Mouse (Mus musculus) limb, embryonic 10.5 days (tissue): ENCODE results near the gene Lipf. TPM values are rescaled to one million over a fixed set of nuclear protein-coding genes. Genes with fewer than 3 reads are reported as not detected.

Experiments used
- DNase-seq: peaks from one replicate; pipeline ENCODE4 v3.0.0-alpha.2; 2017; ENCODE audit warnings: low spot score
- H3K27ac ChIP-seq: fragments of 300-500 bp; sonication (generic); 2 replicates; pipeline ENCODE4 v1.5.1; 2016; ENCODE audit warnings: mild to moderate bottlenecking
- H3K27me3 ChIP-seq: fragments of 300-500 bp; sonication (generic); 2 replicates; pipeline ENCODE4 v1.6.1; 2016; ENCODE audit warnings: low read depth, mild to moderate bottlenecking; ENCODE audit not compliant: poor library complexity, severe bottlenecking
- H3K36me3 ChIP-seq: fragments of 300-500 bp; sonication (generic); 2 replicates; pipeline ENCODE4 v1.6.1; 2016; ENCODE audit warnings: mild to moderate bottlenecking, moderate library complexity
- H3K4me1 ChIP-seq: fragments of 300-500 bp; sonication (generic); 2 replicates; pipeline ENCODE4 v1.6.1; 2016
- H3K4me3 ChIP-seq: fragments of 300-500 bp; sonication (generic); 2 replicates; pipeline ENCODE4 v1.5.1; 2016; ENCODE audit warnings: mild to moderate bottlenecking, moderate library complexity
- H3K9me3 ChIP-seq: fragments of 300-500 bp; sonication (generic); replicated peaks from 2 replicates; pipeline ENCODE4 v1.6.1; 2016; ENCODE audit warnings: mild to moderate bottlenecking
- WGBS: fragments of 180-500 bp; shearing (Covaris S2); methylation state at CpG from one replicate; pipeline ENCODE4 v1.1.7; 2016; 5-methylcytosine and 5-hydroxymethylcytosine counted together
- polyA plus RNA-seq: library from polyadenylated mRNA; unstranded; fragments of >200 nt; fragmentation: Nextera tagmentation; extraction: Ambion mirVana; gene quantifications from 2 replicates; pipeline ENCODE4 v1.2.1, GENCODE M21; 2016

Lipf gene
- polyA plus RNA-seq: not detected in 2 replicates

DNA sequence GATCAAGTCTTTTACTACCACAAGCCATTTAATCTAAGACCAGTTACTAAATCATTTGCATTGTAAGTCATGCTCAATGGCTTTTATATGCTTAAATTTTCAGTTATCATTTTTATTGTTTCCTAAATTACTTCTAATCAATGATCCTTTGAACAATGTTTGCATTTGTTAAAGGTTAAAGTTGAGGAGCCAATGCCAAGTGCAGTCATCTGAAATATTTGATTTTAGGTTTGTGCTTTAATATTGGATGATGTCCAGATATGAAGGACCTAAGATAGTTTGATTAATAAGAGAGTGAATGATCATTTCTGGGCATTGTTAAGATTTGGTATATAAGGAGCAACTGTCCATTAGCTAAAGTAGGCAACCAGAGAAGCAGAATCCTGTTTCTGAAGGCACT is at the start of gene Lipf:
Lipf (plus strand) TSS at position 301 of the 400 bp plus-strand sequence.
- H3K4me3 ChIP-seq: no peak within 1 kb of the TSS
- no peak for DNase-seq

DNA sequence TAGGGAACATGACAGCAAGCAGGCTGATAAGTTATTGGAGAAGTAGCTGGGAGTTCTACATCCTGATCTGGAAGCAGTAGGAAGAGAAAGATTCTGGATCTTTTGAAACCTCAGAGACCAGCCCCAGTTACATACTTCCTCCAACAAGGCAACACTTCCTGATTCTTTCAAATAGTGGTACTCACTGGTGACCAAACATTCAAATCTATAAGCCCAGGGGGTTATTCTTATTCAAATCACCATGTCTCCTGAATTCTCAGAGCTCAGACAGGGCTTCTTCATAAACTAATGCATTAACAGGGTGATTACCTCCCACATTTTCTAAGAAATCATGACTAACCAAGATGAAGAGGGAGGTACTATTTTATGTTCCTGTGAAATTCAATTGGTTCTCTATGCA is 36.9 kb upstream of the Lipf start:
- H3K36me3 ChIP-seq: no peaks in the 10 kb centered on the region
- H3K4me3 ChIP-seq: no peak overlapping the region
- DNase-seq: no peak
- H3K27me3 ChIP-seq: no peaks in the 10 kb centered on the region
- H3K9me3 ChIP-seq: no peaks in the 10 kb centered on the region
- no peak overlapping the region for H3K27ac ChIP-seq
- H3K4me1 ChIP-seq: no peaks in the 10 kb centered on the region

More for the DNA sequence above, at the start of gene Lipf:
- no peaks in the 10 kb centered on the region for H3K4me1 ChIP-seq
- H3K36me3 ChIP-seq: no peaks in the 10 kb centered on the region
- H3K27ac ChIP-seq: no peak within 1 kb of the TSS
- H3K27me3 ChIP-seq: no peaks in the 10 kb centered on the region
- no peaks in the 10 kb centered on the region for H3K9me3 ChIP-seq

DNA sequence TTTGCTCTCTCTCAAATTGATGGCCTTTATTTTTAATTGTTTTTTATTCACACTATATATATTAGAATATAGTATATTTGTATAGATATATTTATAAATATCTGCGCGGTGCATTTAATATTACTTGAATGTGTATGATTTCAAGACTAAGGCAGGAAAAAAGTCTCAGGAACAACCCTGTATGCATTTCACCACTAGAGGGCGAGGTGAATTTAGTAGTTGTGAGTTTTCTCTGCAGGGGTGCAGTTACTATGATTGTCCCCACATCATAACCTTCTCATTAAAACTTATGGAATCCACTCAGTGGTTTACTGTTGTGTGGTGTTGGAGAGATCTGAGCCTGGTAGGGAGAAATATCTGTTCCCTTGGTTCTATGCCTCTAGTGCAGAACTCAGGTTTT is 18.0 kb downstream of the Lipf start:
- H3K4me1 ChIP-seq: peaks cover 8% of the 10 kb centered on the region
- H3K4me3 ChIP-seq: no peak overlapping the region
- DNase-seq: no peak
- H3K36me3 ChIP-seq: no peaks in the 10 kb centered on the region
- no peaks in the 10 kb centered on the region for H3K9me3 ChIP-seq
- H3K27ac ChIP-seq: no peak overlapping the region
- H3K27me3 ChIP-seq: no peaks in the 10 kb centered on the region
- 56% methylated on average over 3 of the region's 3 CpGs for WGBS

DNA sequence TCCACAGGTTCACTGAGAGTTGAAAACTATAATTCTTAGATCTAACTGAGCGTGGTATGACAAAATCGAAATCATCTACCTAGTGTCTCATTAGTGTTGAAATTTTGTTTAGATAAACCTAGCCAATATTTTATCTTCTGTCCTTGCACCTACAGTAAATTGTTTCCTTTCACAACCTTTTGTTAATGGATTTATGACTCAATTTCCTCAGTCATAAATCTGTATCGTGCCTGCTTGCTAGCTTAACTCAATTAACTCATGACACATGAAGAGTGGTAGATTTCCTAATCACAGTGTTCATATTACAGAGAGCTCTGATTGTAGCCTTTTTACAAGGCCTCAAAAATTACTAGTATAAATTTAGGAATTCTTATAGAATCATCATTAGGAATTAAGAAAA is 22.1 kb downstream of the Lipf start:
- 37% methylated on average over 3 of the region's 3 CpGs for WGBS
- H3K4me3 ChIP-seq: no peak overlapping the region
- H3K4me1 ChIP-seq: peaks cover 8% of the 10 kb centered on the region
- H3K36me3 ChIP-seq: no peaks in the 10 kb centered on the region
- H3K9me3 ChIP-seq: no peaks in the 10 kb centered on the region
- no peak overlapping the region for H3K27ac ChIP-seq
- no peaks in the 10 kb centered on the region for H3K27me3 ChIP-seq
- DNase-seq: no peak

DNA sequence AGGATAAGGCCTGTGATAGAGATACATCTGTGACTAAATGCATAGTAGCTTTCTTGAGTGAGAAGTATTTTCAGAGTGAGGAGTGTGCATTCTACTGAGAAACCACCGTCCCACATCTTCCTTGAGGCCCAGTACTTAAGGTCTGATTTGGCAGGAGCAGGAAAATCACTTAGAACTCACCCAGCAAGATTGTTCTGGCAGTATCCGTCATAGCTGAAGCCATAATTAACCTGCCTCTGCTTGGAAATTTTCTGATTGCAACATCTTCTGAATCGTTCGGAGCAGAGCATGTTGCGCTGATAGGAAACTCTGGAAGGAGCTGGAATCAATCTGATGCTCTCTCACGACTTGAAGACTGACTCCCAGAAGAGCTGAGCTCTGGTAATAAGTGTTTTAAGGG is 47.0 kb downstream of the Lipf start, which contains the start of gene Lipk:
Lipk (plus strand) TSS at position 289 of the 400 bp plus-strand sequence.
- Histone ChIP-seq H3K9me3 (no peaks in the 10 kb centered on the region), H3K27me3 (no peaks in the 10 kb centered on the region), H3K27ac (no peak within 1 kb of the TSS), H3K4me1 (no peaks in the 10 kb centered on the region), H3K4me3 (no peak within 1 kb of the TSS), H3K36me3 (no peaks in the 10 kb centered on the region)
- 91% methylated on average over 6 of the region's 6 CpGs for WGBS
- no peak for DNase-seq

DNA sequence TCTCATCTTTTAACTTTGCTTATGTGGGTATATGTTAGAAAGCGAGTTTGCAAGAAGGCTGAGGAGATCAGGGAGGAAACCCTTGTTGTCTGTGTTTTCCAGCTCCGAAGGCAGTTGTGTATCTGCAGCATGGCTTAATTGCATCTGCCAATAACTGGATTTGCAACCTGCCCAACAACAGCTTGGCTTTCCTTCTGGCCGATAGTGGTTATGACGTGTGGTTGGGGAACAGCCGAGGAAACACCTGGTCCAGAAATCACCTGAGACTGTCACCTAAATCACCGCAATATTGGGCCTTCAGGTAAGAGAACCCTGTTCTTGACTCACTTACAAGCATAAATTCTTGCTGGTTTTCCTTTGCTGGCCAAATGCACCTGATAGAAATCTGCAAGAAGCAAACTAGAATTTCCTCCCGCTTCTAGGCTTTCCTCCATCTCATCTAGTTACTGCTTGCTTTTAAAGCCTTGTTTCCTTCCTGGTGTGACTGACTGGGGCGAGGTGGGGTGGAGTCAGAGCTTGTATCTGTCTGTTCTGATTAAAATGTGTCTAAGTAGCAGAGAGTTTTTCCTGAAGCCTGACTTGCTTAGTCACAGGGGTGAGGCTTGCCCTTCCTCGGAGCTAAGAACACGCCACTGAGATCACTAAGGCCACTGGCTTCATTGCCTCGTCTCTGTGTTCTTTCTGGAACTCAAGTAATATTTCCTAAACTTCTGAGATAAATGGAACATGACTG is 60.6 kb downstream of the Lipf start:
- WGBS: 91% methylated on average over 11 of the region's 11 CpGs

DNA sequence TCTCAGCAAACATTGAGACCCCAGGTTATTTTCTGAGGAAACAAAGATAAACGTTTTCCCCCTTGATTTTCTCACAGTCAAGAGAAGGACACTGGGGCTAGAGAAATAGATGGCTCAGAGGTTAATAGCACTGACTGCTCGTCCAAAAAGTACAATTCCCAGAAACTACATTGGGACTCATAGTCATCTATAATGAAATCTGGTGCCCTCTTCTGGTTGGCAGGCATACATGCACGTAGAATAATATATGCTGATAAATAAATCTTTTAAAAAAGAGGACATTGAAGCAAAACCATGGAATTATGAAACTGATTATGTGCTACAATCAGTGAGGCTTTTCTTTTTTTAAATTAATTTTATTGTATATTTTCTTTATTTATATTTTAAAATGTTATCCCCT is 61.8 kb downstream of the Lipf start:
- no peak for DNase-seq
- H3K27ac ChIP-seq: no peak overlapping the region
- H3K27me3 ChIP-seq: no peaks in the 10 kb centered on the region
- no peaks in the 10 kb centered on the region for H3K9me3 ChIP-seq
- H3K4me3 ChIP-seq: no peak overlapping the region
- 57% methylated on average over 3 of the region's 3 CpGs for WGBS
- H3K4me1 ChIP-seq: no peaks in the 10 kb centered on the region
- H3K36me3 ChIP-seq: no peaks in the 10 kb centered on the region

More for the DNA sequence above, 60.6 kb downstream of the Lipf start:
- no peaks in the 10 kb centered on the region for H3K4me1 ChIP-seq
- no peak overlapping the region for H3K4me3 ChIP-seq
- H3K27ac ChIP-seq: no peak overlapping the region
- no peaks in the 10 kb centered on the region for H3K9me3 ChIP-seq
- DNase-seq: no peak
- H3K27me3 ChIP-seq: no peaks in the 10 kb centered on the region
- H3K36me3 ChIP-seq: no peaks in the 10 kb centered on the region

Other genes starting within 250 kb of the Lipf start
- 0.25 and 0.26 TPM in 2 replicates for gene Lipo2, start 209.8 kb upstream of the Lipf start, polyA plus RNA-seq
- gene Lipo3, start 199.2 kb upstream of the Lipf start, polyA plus RNA-seq: 5.4 and 7.5 TPM in 2 replicates
- gene Lipo1, start 173.7 kb upstream of the Lipf start, polyA plus RNA-seq: not detected in 2 replicates
- gene Lipk, start 47.1 kb downstream of the Lipf start, polyA plus RNA-seq: not detected in 2 replicates
- gene Lipn, start 106.2 kb downstream of the Lipf start, polyA plus RNA-seq: not detected in 2 replicates
- not detected in 2 replicates for gene Lipm, start 139.7 kb downstream of the Lipf start, polyA plus RNA-seq
- 0.09 and 0.10 TPM in 2 replicates for gene Ankrd22, start 204.9 kb downstream of the Lipf start, polyA plus RNA-seq
- 13.8 and 15.7 TPM in 2 replicates for gene Stambpl1, start 231.0 kb downstream of the Lipf start, polyA plus RNA-seq